Mouse (Mus musculus) heart, postnatal 10 days (tissue): ENCODE data around the gene Cnksr3. TPM values are rescaled to one million over a fixed set of nuclear protein-coding genes. Genes with fewer than 3 reads are reported as not detected.
A peak's percentile ranks its signal among the peaks of the same experiment; 100 is the strongest.

Source experiments
- DNase-seq, 2 experiments: peaks; one replicate each; pipeline ENCODE4 v3.0.0; 2021
- intact Hi-C: fragments of 180-260 bp; cut with DNase I; formaldehyde crosslinking; loops from one replicate; pipeline ENCODE4 v1.15.1; 2025
- total RNA-seq, 2 experiments: library from RNA; stranded (reverse); gene quantifications; 2 replicates each; pipeline ENCODE4 v1.2.3; 2021

Gene Cnksr3
- total RNA-seq, 2 experiments from 2014 or later, result 24.4 to 26.3 TPM

- intact Hi-C loops, result no loop called here
- DNase-seq, result no peak
These were observed 13.8 kb downstream of the Cnksr3 start for GRCm38 (mm10) chr10:7198201-7198600.

DNA sequence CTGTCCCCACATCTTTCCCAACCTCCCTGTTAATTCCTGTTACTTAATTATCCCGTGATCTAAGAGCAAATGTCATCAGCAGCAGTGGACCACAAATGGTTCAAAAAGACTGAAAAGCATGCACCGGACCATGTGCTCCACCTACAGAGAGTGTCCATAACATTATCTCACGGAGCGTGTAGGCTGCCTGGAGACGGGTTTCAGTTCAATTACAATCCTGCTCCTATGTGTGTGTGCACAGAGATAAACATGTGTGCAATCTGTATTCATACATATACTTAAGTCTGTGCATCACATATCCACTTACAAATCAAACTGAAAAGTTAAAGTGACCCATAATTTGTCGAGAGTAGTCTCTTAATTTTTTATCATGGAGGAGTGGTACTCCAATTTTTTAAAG is 14.3 kb downstream of the Cnksr3 start:
- no peak for DNase-seq
- intact Hi-C loops, result no loop called here

GRCm38 (mm10) chr10:7196668-7197400 is 15.2 kb downstream of the Cnksr3 start:
- intact Hi-C loops, result no loop called here
- DNase-seq, result no peak

GRCm38 (mm10) chr10:7195927-7196326 is 16.1 kb downstream of the Cnksr3 start:
- DNase-seq, result no peak
- intact Hi-C loops, result no loop called here

DNA sequence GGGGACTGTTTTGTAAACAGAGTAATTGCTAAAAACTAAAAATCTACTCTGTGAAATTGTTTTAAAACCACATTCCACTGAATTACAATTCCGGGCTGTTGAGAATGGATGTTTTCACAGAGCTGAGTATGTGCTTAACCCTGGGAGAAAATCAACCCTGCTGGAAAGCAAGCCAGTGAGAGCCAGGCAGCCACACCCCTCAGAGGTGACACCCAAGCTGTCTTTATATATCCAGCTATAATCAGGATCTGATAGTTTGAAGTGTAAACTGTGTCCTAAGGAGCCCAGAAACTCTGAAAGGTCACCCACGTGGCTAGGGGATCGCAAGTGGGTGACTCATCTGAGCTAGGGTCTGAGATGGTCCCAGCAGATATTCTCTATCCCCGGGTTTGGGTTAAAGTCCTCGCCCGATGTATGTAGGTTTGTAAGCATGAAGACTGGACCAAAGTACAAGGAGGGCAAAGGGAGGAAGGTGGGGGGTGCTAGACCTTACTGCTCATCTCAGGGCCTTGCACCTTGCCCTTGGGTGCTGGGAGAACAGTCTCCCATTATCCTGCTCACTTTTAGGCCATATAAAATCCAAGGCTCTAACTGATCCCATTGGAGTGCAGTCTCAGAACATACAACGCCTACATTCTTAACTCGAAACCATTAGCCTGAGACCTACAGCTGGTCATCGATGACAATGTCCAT is 20.2 kb downstream of the Cnksr3 start:
- intact Hi-C loops, result no loop called here

DNA sequence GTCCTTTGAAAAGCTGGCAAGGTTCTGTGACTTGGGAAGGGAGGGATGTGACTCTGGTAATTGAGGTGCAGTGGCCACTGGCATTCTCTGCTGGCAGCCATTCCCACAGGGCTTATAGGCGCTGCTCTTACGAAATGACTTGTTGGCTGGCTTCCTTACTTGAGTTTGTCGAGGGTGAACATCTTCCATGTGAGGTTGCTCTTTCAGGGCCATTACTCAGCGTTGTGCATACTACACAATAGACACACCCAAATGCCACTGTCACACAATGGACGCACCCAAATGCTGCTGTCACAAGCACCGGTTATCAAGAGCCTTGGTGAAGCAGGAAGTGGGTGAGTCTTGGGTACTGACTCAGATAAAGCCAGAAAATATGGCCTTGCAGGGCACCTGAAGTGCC is 22.8 kb downstream of the Cnksr3 start:
- intact Hi-C loops, result loop anchor here (2.0 to 5.0 kb wide), 2 partner anchors 47 to 70 kb away; no protein-coding TSS in a partner anchor

More for the DNA sequence above, 20.2 kb downstream of the Cnksr3 start:
- no peak for DNase-seq

DNA sequence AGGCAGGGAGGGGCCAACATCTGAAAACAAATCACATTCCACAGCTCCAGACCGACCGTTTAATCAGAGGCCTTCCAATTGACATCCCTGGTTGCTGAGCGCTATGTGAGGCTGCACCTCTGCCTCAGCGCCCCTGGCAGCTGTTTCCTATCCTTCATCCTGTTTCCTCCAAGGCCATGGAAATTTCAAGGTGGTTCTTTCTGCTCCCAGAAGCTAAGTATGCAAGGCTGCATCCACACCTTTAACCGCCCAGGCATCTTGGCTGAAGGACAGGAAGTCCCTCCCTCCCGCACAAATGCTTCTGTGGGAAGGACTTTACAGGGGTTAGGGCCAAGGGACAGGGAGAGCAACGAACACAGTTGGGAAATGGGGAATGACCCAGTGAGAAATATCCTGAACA is 24.2 kb downstream of the Cnksr3 start:
- DNase-seq, result peak; percentile 46 to 52
- intact Hi-C loops, result loop anchor here (2.0 to 5.0 kb wide), 2 partner anchors 46 to 69 kb away; no protein-coding TSS in a partner anchor

More for the DNA sequence above, 22.8 kb downstream of the Cnksr3 start:
- no peak for DNase-seq

DNA sequence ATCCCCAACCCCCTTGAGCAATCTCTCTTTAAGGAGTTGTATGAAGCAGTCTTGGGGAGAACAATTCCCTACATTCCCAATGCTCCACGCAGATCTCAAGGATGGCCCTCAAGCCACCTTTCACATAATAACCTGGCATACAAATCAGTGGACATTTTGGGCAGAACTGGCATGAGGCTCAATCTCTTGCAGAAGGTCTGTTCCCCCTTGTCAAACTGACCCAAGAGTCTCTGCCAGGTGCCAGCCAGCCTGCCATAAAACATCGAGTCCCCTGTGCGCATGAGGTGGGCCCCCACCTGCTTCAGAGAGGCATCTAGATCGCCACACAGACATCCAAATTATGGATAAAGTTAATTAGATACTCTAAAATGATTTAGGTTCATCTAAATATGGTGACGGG is 25.0 kb downstream of the Cnksr3 start:
- intact Hi-C loops, result loop anchor here (5.0 kb wide), 1 partner anchor 45 kb away; no protein-coding TSS in a partner anchor
- DNase-seq, result no peak

DNA sequence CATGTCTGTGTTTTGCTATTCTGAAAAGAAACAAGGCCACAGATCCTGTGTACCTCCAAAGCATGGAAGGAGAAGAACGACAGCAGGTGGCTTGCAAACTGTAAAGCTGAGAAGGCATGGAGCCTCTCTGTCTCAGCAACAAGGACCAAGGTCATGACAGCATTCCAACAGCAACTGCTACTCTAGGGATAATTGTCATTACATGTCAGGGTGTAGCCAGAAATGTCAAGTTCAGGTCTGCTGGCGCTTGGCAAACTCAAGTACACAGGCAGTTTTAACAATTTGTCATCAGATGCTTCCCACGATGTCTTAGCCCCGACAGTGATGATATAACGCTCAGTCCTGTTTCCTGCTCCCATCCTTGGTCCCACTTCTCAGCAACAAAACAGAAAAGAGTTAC is 26.0 kb downstream of the Cnksr3 start:
- intact Hi-C loops, result loop anchor here (5.0 kb wide), 1 partner anchor 44 kb away; no protein-coding TSS in a partner anchor

GRCm38 (mm10) chr10:7183171-7183631 is 28.8 kb downstream of the Cnksr3 start:
- DNase-seq, result peak in 1 of 2 experiments; percentile 37
- intact Hi-C loops, result no loop called here

More for the DNA sequence above, 26.0 kb downstream of the Cnksr3 start:
- no peak for DNase-seq

GRCm38 (mm10) chr10:7182555-7183170 is 29.4 kb downstream of the Cnksr3 start:
- intact Hi-C loops, result no loop called here
- DNase-seq, result peak; percentile 29 to 47

GRCm38 (mm10) chr10:7180296-7180695 is 31.7 kb downstream of the Cnksr3 start:
- DNase-seq, result no peak
- intact Hi-C loops, result no loop called here

DNA sequence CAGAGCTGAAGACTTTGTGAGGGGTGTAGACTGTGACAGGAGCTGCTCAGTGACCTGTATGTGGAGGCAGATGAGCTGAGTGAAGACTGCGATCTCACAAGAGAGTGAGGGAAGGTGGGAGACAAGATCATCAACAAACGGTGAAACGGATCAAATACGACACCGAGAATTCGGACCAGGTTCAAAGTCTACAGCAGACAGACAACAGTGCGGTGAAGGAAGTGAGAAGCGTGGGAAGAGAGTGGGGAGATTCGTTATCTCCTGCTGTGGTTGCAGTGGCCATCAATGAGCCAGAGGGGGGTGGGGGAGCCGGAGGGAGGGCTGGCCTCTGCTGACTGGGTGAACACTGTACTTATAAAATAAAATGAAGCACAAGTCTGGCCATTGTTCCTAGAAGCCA is 33.5 kb downstream of the Cnksr3 start:
- DNase-seq, result no peak
- intact Hi-C loops, result no loop called here

DNA sequence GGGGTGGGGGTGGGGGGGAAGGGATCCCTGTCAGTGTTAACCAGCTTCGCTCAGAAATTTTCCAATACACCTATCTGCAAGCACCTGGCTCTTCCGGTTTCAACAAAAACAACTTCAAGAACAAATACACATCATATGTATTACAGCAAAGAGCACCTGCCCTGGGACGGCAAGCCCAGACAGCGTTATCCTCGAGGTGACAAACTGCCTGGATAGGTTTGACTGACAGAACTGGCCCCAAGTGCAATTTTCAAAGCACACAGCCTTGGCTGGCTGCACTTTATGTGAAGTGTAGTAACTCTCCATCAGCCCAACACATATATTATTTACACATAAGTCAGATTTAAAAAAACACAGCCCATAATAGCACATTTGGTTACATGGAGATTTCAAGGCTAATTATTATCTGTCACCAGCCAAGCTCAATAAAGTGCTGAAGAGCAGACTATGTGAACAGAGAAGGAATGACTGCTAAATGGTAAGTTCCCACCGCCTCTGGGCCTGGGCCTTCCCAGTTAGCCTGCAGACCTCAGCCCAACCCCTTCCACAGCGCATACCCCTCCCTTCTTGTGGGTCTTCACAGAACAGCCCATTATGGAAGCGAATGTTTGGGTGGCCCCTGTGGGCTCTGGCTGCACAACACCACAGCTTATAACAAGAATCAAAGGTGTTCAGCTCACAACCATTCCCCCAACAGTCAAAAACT is 35.7 kb downstream of the Cnksr3 start:
- intact Hi-C loops, result no loop called here
- no peak for DNase-seq

DNA sequence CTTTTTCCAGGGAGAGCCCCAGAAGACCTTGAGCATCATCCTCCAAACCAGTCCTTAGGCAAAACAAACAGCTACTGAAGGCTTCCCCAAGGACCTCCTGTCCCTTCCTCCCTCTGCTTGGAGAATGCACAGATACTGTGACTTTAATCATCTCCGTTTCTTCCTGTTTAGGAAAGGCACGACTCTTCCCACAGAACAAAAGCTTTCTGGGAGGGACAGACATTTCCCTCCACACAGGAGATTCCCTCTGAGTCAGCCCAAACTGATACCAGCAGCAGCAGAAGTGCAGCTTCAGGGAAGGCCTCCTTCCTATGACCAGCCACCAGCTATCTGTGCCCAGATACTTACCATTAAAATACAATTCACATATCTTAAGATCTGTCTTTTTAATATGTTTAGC is 37.6 kb downstream of the Cnksr3 start:
- intact Hi-C loops, result no loop called here
- DNase-seq, result no peak

GRCm38 (mm10) chr10:7173098-7173497 is 38.9 kb downstream of the Cnksr3 start:
- intact Hi-C loops, result no loop called here
- no peak for DNase-seq

DNA sequence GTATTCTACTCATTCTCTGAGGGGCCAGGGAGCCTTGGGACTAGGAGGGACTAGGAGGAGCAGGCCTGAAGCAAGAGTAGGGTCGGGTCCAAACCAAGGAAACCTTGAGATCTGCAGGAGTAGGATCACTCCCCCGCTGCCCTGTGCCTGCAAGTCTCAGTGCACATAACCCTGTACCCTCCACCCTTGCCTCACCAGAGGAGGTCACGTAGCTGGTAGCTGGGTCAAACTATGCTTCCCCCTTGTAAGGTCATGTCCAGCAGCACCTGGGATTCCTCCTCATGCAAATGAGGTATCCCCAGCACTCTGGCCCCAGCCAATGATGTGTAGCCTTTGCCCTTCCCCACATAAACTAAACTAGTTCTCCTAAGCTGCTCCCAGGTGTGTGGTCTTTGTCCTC is 41.6 kb downstream of the Cnksr3 start:
- intact Hi-C loops, result no loop called here
- no peak for DNase-seq

DNA sequence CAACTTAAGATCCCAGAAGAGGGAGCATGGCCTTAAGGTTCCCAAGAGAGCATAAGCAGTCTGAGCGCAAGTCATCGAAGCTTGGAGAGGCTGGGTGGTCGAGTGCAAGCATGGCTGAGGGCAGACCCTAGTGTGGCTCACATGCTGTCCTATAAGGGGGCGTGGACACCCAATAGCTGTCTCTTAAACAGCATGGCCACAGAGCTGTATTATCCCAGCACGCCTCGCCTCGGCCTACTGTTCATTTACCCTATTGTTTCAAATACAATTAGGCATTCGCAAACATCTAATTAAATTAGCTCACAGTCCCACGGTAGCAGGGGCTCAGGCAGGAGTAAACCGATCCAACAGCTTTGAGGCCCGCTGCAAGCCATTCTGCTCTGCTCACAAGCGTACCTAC is 49.0 kb downstream of the Cnksr3 start:
- intact Hi-C loops, result no loop called here
- no peak for DNase-seq

DNA sequence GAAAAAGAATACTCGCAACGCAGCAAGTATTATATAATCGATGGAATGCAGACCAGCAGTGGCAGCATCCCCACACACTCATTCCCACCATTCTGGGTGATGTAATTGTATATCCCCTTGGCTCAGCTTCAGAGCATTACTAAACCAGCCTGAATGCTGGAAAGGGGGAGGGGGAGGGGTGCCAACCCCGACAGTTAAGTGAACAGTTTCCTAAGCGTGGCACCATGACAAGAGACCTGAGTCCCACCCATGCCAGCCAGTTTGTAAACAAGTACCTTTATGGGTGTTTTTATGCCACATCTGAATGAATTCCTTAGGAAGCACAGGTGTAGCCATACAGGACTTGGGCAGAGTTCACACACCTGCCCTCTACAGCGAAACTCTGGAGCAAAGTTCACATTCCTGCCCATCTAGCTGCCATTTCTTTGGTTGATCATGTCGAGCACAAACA is 53.0 kb downstream of the Cnksr3 start:
- DNase-seq, result peak in 1 of 2 experiments; percentile 47
- intact Hi-C loops, result loop anchor here (2.0 kb wide), 1 partner anchor 52 kb away; no protein-coding TSS in a partner anchor

DNA sequence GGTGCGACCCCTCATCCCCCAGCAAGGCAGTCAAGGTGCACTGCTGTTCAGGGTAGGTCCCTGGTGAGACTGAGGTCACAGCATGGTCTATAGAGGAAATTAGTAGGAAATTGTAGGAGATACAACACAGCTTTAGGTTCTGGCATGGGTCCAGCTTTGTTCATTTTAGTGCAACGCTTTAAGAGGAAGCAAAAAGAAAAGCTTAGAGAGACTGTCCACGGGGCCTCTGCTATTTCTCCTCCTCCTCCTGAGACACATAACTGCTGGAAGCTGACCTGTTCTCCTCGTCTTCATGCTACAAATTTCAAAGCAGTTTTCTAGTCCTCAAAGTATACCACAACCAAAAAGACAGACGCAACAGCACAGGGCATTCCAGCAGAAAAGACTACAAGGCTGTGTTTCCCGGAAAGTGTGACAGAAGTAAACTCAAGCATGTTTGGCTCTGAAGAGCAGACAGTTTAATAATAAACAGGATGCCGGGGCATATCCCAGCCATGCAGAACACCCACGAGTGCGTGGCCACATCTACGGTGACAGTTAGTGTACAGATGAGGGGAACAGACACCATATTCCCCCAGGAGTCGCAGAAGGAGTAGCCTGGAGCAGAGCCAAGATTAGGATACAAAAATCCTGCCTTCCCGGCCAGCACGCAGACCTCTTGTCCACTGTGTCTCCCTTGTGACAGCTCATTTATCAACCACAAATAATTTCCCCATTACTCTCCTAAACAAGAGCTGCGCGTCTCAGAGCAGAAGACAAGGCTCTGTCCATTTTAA is 53.6 kb downstream of the Cnksr3 start:
- intact Hi-C loops, result loop anchor here (2.0 kb wide), 1 partner anchor 52 kb away; no protein-coding TSS in a partner anchor
- peak; percentile 66 to 67 for DNase-seq
